Mouse (Mus musculus): ENCODE results near the gene Mmp23. TPM values are rescaled to one million over a fixed set of nuclear protein-coding genes. Genes with fewer than 3 reads are reported as not detected.

Gene Mmp23
- 52.3 and 103 TPM in 2 replicates for polyA plus RNA-seq (2012; rRNA removed; ENCODE audit: low replicate concordance)

DNA sequence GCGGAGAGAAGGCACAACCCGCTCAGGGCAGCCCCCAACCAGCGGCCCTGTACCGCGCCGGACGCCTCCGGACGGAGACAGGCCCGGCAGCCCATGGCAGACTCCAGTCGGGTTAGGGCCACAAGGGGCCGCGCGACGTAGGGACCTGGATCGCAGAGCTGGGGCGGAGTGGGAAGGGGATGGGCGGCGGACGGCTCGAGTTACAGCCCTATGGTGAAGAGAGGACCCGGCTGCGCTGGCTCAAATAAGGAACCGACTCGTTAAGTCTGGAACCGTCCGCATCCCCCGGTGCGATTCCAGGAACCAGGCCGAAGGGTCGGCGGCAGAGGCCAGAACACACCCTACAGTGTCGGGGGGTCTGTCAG lies at the start of gene Mmp23:
TSS of gene Mmp23 (minus strand) at position 299 of the 365 bp plus-strand sequence.

GRCm38 (mm10) chr4:155694111-155694481 lies 40.9 kb upstream of the Mmp23 start, which contains the start of gene Fndc10:
Fndc10 (plus strand) TSS chr4:155694342.

DNA sequence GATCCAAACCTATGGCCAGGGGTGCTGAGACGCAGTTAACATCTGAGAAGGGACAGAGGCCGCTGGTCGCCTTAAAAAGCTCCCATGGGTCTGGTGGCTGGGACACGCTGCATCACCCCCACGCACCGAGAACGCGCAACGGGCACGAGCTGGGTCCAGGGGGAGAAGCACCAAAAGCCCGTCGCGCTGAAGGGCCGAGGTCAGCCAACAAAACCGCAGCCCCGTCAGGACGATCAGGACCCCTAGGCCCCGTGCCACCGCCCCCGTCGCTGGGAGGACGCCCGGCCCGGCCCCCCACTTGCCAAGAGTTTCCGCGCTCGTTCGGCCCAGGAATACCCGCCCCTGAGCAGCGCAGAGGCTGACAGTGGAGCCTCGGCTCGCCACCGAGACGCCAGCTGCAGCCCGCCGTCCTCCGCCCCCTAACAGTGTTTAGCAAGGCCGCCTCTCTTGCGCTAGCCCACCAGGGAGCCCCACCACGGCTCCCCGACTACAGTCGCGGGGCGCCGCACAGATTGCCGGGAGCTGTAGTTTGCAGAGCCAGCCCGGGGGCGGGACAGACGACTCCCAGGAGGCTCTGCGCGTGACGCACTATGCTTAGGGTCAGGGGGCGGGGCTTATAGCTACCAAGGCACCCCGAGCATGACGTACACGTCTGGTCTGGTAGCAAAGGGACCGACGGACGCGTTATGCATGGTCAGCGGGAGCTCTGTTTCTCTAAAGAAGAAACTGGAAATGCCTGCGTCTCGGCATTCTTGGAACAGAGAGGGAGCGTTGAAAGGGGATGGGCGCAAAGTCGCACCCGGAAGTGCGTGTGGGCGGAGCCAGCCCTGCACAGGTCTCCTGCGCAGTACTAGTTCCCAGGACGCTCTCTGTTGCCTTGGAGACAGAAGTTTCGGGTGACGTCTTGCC lies 15.8 kb upstream of the Mmp23 start, which contains the start of gene Mib2:
TSS of gene Mib2 (minus strand) at position 510 of the 909 bp plus-strand sequence.

DNA sequence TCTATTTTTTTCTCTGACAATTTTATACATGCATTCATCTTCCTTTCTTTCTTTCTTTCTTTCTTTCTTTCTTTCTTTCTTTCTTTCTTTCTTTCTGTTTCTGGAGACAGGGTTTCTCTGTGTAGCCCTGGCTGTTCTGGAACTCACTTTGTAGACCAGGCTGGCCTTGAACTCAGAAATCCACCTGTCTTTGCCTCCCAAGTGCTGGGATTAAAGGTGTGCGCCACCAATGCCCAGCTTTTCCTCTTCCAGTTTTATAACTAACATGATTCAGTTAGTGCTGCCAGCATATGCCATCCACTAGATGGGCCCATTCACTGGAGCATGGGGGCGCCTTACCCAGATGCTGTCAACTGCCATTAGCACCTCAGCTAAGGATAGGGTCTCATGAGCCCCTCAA lies 7.9 kb downstream of the Mmp23 start, which contains the start of gene Gm10563:
TSS of gene Gm10563 (minus strand) at position 101 of the 400 bp plus-strand sequence.

GRCm38 (mm10) chr4:155624338-155625291 lies 28.6 kb downstream of the Mmp23 start, which contains the start of gene Cdk11b:
Cdk11b (plus strand) TSS chr4:155624854.

GRCm38 (mm10) chr4:155601091-155601996 lies 51.8 kb downstream of the Mmp23 start, which contains the start of gene Slc35e2:
Slc35e2 (plus strand) TSS chr4:155601416.

Other genes starting within 250 kb of the Mmp23 start
- gene Cfap74, start 244.2 kb downstream of the Mmp23 start, polyA plus RNA-seq (2012; rRNA removed; ENCODE audit: low replicate concordance) = 0.47 and 0.73 TPM in 2 replicates
- gene Tmem52, start 184.3 kb downstream of the Mmp23 start, polyA plus RNA-seq (2012; rRNA removed; ENCODE audit: low replicate concordance) = 3.0 and 82.0 TPM in 2 replicates
- 572 and 1,051 TPM in 2 replicates for gene Gnb1, start 162.0 kb downstream of the Mmp23 start, polyA plus RNA-seq (2012; rRNA removed; ENCODE audit: low replicate concordance)
- 187 and 214 TPM in 2 replicates for gene Nadk, start 91.0 kb downstream of the Mmp23 start, polyA plus RNA-seq (2012; rRNA removed; ENCODE audit: low replicate concordance)
- 9.1 and 11.8 TPM in 2 replicates for gene Slc35e2, start 52.0 kb downstream of the Mmp23 start, polyA plus RNA-seq (2012; rRNA removed; ENCODE audit: low replicate concordance)
- gene Cdk11b, start 28.5 kb downstream of the Mmp23 start, polyA plus RNA-seq (2012; rRNA removed; ENCODE audit: low replicate concordance) = 16.8 and 20.2 TPM in 2 replicates
- gene Gm10563, start 8.0 kb downstream of the Mmp23 start, polyA plus RNA-seq (2012; rRNA removed; ENCODE audit: low replicate concordance) = not detected in 2 replicates
- gene Mib2, start 15.8 kb upstream of the Mmp23 start, polyA plus RNA-seq (2012; rRNA removed; ENCODE audit: low replicate concordance) = 64.0 and 102 TPM in 2 replicates
- gene Fndc10, start 41.0 kb upstream of the Mmp23 start, polyA plus RNA-seq (2012; rRNA removed; ENCODE audit: low replicate concordance) = 21.6 and 35.6 TPM in 2 replicates
- 88.8 and 157 TPM in 2 replicates for gene Ssu72, start 51.4 kb upstream of the Mmp23 start, polyA plus RNA-seq (2012; rRNA removed; ENCODE audit: low replicate concordance)
- gene Tmem240, start 81.4 kb upstream of the Mmp23 start, polyA plus RNA-seq (2012; rRNA removed; ENCODE audit: low replicate concordance) = 2.1 and 2.6 TPM in 2 replicates
- gene Atad3a, start 107.7 kb upstream of the Mmp23 start, polyA plus RNA-seq (2012; rRNA removed; ENCODE audit: low replicate concordance) = 140 and 144 TPM in 2 replicates
- 24.1 and 41.9 TPM in 2 replicates for gene Vwa1, start 121.3 kb upstream of the Mmp23 start, polyA plus RNA-seq (2012; rRNA removed; ENCODE audit: low replicate concordance)
- gene Tmem88b, start 132.5 kb upstream of the Mmp23 start, polyA plus RNA-seq (2012; rRNA removed; ENCODE audit: low replicate concordance) = 1.9 and 2.6 TPM in 2 replicates
- gene Ankrd65, start 137.1 kb upstream of the Mmp23 start, polyA plus RNA-seq (2012; rRNA removed; ENCODE audit: low replicate concordance) = 0.32 and 0.54 TPM in 2 replicates
- 47.4 and 59.6 TPM in 2 replicates for gene Mrpl20, start 149.5 kb upstream of the Mmp23 start, polyA plus RNA-seq (2012; rRNA removed; ENCODE audit: low replicate concordance)
- gene Ccnl2, start 159.1 kb upstream of the Mmp23 start, polyA plus RNA-seq (2012; rRNA removed; ENCODE audit: low replicate concordance) = 63.4 and 98.7 TPM in 2 replicates
- 149 and 245 TPM in 2 replicates for gene Aurkaip1, start 177.9 kb upstream of the Mmp23 start, polyA plus RNA-seq (2012; rRNA removed; ENCODE audit: low replicate concordance)
- gene Mxra8, start 186.3 kb upstream of the Mmp23 start, polyA plus RNA-seq (2012; rRNA removed; ENCODE audit: low replicate concordance) = 274 and 383 TPM in 2 replicates
- 153 and 223 TPM in 2 replicates for gene Dvl1, start 194.0 kb upstream of the Mmp23 start, polyA plus RNA-seq (2012; rRNA removed; ENCODE audit: low replicate concordance)
- 1.3 and 1.5 TPM in 2 replicates for gene Tas1r3, start 210.0 kb upstream of the Mmp23 start, polyA plus RNA-seq (2012; rRNA removed; ENCODE audit: low replicate concordance)
- 32.4 and 36.2 TPM in 2 replicates for gene Cptp, start 216.1 kb upstream of the Mmp23 start, polyA plus RNA-seq (2012; rRNA removed; ENCODE audit: low replicate concordance)
- gene Ints11, start 216.2 kb upstream of the Mmp23 start, polyA plus RNA-seq (2012; rRNA removed; ENCODE audit: low replicate concordance) = 33.7 and 47.4 TPM in 2 replicates
- 61.9 and 134 TPM in 2 replicates for gene Pusl1, start 238.4 kb upstream of the Mmp23 start, polyA plus RNA-seq (2012; rRNA removed; ENCODE audit: low replicate concordance)
- gene Acap3, start 238.4 kb upstream of the Mmp23 start, polyA plus RNA-seq (2012; rRNA removed; ENCODE audit: low replicate concordance) = 43.7 and 50.5 TPM in 2 replicates

All from mammary gland, adult 2 months (tissue).